Mouse (Mus musculus) frontal cortex, postnatal 25 days (tissue): Measurements from ENCODE around the gene Clspn.
A peak's percentile ranks its signal among the peaks of the same experiment; 100 is the strongest.

Source experiments
- DNase-seq, 2 experiments: peaks; one replicate each; pipeline ENCODE4 v3.0.0; 2022; ENCODE audit warnings: low spot score in 2 of 2

The Clspn gene

GRCm38 (mm10) chr4:126563798-126564197 lies 7.1 kb downstream of the Clspn start:
- DNase-seq = no peak

GRCm38 (mm10) chr4:126567243-126567642 lies 10.5 kb downstream of the Clspn start:
- no peak for DNase-seq

GRCm38 (mm10) chr4:126569783-126570182 lies 13.0 kb downstream of the Clspn start:
- no peak for DNase-seq

GRCm38 (mm10) chr4:126576281-126576680 lies 19.5 kb downstream of the Clspn start:
- no peak for DNase-seq

- DNase-seq = no peak
Measured at GRCm38 (mm10) chr4:126577920-126578319, 21.2 kb downstream of the Clspn start.

GRCm38 (mm10) chr4:126579077-126579476 lies 22.3 kb downstream of the Clspn start:
- DNase-seq = no peak

GRCm38 (mm10) chr4:126585739-126586138 lies 29.0 kb downstream of the Clspn start:
- no peak for DNase-seq

- no peak for DNase-seq
Measured at GRCm38 (mm10) chr4:126592039-126592438, 35.3 kb downstream of the Clspn start.

- DNase-seq = peak; percentile 39
Measured at GRCm38 (mm10) chr4:126599971-126600754, 43.4 kb downstream of the Clspn start.

- peak; percentile 5 to 10 for DNase-seq
Measured at GRCm38 (mm10) chr4:126601597-126602444, 45.1 kb downstream of the Clspn start.

- DNase-seq = no peak
Measured at GRCm38 (mm10) chr4:126602445-126602762, 45.7 kb downstream of the Clspn start.

GRCm38 (mm10) chr4:126604141-126604540 lies 47.4 kb downstream of the Clspn start:
- DNase-seq = no peak

- no peak for DNase-seq
Measured at GRCm38 (mm10) chr4:126605751-126606150, 49.0 kb downstream of the Clspn start.

GRCm38 (mm10) chr4:126609606-126610181 lies 53.0 kb downstream of the Clspn start, which contains the start of gene 5730409E04Rik:
5730409E04Rik (plus strand) TSS chr4:126609818.
- peak; percentile 69 to 75 for DNase-seq

GRCm38 (mm10) chr4:126611991-126612390 lies 55.3 kb downstream of the Clspn start:
- DNase-seq = no peak

- no peak for DNase-seq
Measured at GRCm38 (mm10) chr4:126616312-126616711, 59.6 kb downstream of the Clspn start.

- no peak for DNase-seq
Measured at GRCm38 (mm10) chr4:126619691-126620330, 63.1 kb downstream of the Clspn start.

- DNase-seq = no peak
Measured at GRCm38 (mm10) chr4:126620349-126620874, 63.7 kb downstream of the Clspn start.

- DNase-seq = no peak
Measured at GRCm38 (mm10) chr4:126627021-126627681, 70.4 kb downstream of the Clspn start.

GRCm38 (mm10) chr4:126631922-126632321 lies 75.2 kb downstream of the Clspn start:
- DNase-seq = no peak

- DNase-seq = no peak
Measured at GRCm38 (mm10) chr4:126632668-126633067, 75.9 kb downstream of the Clspn start.
